Mouse (Mus musculus) skeletal muscle tissue, adult 2 months (tissue): ENCODE measurements around the gene Efcc1.

Experiments
- DNase-seq: peaks from one replicate; pipeline ENCODE4 v3.0.0-alpha.2; 2012; ENCODE audit warnings: low read depth, low spot score

Efcc1 gene

DNA sequence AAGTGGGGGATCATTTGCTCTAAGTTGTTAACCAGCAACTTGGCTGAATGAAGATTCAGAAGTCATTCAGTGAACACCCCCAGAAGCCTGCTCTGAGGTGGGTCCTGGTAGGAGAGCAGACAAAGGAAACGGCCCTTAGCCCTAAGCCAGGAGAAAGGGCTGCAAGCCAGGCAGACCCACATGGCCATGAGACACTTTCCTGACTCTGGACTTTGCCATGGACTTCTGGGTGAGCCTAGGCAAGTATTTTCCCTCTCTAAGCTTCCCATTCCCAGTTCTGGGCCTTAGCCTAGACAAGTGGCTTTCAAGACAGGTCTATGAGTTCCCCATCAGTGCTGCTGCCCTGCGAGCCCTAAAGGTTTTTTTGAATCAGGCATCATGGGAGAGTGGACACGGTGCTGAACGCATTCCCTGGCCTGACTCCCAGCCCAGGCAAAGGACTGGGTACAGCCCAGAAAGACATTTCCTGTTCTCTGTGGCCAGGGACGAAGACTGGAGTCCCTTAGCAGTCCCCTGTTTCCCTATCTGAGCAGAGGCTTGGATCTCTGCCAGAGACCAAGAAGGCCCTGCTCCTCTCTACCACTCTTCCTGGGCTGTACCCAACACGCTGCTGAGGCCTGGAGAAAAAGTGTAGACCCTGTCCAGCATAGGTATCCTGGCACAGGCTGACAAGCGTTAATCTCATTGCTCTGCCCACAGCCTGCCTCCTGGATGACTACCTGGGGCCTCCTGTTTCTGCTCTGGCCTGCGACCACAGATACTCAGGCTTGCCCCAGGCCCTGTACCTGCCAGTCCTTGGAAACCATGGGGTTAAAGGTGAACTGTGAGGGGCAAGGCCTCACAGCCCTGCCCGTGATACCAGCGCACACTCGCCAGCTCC lies 47.9 kb downstream of the Efcc1 start:
- DNase-seq: no peak

DNA sequence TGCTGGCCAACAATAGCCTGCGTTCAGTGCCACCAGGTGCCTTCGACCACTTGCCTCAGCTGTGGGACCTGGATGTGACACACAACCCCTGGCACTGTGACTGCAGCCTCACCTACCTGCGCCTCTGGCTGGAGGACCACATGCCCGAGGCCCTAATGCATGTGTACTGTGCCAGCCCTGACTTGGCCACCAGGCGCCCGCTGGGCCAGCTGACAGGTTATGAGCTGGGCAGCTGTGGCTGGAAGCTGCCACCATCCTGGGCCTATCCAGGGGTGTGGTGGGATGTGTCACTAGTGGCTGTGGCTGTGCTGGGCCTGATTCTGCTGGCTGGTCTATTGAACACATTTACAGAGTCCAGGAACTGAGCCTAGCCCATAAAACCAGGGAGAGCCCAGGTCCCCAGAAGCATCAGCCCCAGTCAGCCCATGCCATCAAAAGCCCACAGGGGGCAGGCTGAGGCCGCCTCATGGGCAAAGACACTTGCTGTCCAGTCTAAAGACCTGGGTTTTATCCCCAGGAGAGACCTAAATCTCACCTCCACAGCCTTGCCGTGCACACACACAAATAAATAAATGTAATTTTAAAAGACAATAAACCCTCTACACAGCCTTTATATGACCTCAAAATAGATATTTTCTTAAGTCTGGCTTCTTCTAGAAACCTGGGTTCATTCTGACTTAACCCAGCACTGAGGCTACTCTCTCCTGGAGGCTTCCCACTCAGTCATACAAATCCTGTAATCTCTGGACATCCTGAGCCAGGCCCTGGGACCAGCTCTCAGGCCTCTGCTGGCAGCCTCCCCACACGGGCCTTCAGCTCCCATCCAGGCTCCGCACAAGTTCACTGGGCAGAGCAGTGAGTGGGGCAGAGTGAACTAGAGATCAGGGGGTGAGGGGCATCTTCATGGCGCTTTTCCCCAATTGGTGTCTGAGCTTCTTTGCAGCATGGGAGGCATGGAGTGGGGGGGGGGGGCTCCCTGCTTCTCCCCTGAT lies 48.8 kb downstream of the Efcc1 start:
- no peak for DNase-seq

DNA sequence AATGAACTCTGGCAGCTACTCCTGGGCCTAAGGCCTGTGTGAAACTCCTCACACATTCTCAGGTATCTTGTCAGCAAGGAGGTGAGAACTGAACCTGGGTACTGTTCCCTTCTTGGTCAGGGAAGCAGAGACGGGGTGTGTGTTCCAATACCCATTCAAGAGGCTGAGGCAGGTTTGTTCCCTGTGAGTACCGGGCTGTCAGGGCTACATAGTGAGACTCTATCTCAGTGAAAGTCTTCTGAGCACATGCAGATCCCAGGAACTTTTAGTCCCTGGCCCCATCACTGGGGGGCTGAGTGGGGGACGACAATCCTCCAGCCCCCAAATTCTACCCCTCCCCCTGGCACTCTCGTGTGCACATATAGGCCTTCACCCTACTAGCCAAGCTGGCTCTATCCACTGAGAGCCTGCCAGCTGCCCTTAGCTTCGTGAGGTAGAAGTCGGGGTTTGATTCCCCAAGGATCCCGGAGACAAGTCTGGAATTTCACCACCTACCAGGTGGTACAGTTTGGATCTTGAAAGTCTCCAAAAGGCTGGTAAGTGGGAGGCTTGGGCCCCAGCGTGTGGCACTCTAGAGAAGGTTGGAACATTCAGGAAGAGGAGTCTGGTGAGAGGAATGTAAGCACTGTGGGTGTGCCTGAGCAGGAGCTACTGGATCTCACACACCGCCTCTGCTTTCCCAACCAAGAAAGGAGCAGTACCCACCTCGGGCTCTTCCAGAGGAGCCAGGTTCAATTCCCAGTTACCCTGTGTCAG lies 50.1 kb downstream of the Efcc1 start:
- DNase-seq: no peak

DNA sequence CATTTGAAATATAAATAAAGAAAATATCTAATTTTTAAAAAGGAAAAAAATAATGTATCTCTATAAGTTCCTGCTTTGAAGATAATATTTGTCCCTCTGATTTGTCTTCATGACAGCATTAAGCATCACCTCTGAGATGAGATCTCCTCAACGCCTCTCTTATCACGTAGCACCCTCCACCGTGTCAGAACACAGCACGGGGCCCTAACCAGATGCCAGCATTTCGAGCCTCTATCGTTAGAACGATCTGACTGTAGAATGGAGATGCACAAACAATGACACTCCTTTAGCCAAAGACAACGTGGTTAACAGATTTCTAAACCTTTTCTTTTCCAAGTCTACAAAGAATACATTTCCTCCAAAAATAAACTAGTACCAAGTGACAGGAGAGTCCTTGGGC lies 53.4 kb downstream of the Efcc1 start:
- no peak for DNase-seq

DNA sequence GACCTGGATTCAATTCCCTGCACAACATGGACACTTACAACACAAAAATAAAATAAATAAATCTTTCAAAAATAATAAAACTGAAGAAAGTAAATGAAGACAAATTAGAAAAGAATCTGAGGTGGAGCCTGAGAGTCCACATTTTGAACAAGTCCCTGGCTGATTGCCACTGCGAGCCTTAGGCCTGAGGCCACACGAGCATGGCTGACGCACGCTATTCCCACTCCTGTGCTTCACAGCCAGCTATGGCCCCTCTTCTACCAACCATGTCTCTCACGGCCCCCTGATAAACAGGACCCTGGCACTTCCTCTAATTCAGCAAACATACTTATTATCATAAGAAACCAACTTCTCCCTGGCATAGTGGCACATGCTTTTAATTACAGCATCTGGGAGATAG lies 56.0 kb downstream of the Efcc1 start:
- DNase-seq: no peak

DNA sequence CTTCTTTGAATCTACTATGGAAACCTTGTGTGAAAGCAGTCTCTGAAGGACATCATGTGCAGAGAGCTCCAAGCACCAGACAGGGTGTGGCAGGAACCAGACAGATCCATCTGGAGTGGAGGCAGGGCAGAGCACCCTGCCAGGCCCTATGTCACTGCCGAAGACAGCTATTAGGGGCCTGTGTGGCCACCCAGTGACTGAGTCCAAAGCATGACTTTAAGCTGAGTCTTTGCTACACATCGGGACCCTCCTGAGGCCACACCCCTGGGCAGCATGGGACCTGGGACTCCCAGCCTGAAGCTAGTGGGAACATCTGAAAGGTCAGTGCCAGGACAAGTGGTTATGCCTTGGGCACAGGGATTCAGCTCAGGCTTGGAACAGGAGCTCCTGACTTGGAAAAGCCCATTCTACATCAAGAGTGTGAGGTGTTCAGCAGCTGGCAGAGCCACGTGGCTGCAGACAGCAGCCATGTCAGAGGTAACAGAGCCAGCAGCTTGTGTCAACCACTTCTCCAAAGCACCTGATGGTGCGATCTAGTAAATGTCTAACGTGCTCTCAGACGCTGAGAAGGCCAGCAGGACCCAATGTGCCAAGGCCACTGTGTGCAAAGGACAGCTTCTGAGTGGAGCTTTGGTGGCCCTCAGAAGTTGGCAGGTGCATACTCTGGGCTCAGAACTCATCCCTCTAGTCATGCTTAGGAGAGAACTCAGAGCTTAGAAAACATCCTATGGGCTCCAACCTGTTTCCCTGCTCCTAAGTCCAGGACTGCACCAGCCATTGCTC lies 56.6 kb downstream of the Efcc1 start:
- DNase-seq: no peak

DNA sequence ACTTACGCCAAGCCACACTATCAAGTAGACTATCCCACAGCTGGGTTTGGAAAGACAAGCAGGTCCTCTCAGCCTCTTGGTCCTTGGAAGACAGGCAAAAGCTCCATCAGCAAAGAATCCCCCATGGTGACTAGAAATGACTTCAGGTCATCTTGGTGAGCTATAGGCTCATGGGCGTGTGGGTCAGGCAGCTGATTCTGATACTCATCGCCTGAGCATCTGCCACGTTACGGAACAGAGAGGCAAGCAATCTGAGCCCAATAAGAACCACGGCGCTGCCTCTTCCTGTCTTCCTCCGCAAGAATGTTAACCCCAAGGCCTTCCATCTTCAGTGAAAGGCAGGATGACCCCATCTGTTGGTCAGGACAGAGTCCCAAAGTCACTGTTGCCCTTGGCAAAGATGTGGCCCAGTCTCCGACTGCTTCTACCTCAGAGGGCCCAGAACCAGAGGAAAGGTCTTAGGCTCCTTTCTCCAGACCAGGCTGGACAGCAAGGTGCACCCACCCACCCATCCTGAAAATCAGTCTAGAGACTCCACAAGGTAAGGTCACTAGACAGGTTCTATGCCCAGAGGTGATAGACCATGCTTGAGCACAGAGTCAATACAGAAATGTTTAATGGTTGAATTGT lies 57.7 kb downstream of the Efcc1 start:
- no peak for DNase-seq

DNA sequence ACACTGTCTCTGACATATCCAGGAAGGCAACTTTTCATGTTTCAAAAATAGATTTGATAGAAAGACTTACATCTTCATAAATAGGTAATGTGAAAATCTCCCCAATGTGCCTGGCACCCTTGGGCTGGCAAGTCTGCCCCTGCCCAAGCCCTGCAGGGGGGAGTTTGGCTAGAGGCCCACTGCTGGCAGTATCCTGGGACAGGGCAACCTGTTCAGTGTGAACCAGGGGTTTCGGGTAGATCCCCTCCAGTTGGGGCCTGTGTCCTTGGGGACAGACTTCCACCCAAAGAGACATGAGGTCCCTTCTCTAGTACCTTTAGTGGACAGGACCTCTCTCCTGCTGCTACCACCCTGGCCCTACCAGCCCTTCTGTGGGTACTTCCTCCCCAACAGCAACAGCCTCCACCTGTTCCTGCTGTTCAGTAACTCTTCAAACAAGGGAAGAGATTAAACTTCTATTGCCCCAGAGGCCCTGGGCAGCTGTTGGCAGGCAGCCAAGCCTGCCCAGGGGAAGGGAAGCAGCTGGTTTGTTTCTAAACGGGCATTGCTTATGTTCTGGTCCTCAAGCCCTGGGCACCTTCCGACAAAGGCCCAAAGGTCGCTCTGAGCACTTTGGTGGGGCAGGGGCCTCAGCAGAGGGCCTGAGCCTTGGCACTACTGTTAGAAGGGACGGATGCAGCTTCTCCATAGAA lies 58.4 kb downstream of the Efcc1 start:
- no peak for DNase-seq

DNA sequence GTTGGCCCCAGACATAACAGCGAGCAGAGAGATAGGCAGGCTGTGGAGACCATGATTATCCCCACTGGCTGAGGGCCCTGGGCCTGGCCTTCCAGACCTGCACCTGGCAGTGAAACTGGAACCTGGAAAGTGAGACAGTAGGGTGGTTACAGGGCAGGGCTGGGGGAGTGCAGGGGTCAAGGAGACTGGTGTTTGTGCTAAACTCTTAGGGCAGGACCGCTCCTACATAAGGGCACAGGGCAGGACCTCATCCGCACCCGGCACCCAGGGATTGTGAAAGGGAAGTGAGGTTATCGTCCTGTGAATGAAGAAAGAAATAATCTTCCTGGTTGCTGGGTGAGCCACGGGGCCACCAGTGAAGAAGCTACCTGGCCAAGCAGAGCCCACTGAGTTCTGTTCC lies 59.1 kb downstream of the Efcc1 start:
- DNase-seq: no peak

DNA sequence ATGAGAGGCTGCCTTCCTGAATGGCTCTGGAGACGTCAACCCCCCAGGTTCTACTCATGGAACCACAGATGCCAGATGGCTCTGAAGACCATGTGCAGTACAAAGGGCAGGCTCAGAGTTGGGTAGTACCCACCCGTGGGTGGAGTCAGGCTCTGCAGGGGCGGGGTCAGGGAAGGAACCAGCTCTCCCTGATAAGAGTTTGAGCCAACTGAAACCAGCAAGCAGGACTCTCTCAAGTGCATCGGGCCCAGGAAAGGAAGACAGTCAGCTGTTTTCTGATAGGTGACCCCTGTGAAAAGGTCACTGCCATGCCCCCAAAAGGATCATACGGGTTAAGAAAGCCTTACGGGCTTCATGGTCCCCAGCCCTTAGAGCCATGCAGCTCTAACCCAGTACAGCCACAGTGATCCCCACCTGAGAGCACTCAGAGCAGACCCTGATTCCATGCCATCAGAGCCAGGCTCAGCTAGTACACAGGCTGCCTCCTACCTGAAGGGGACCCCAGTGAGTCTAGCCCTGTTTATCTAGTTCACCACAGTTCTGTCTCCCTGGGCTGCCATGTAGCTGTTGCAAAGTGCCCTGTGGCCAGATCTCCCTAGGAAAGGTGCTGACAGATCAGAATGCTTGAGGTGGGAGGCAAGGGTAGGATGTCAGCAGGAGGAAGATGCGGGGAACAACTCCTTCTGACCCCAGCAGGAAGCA lies 60.3 kb downstream of the Efcc1 start:
- no peak for DNase-seq

DNA sequence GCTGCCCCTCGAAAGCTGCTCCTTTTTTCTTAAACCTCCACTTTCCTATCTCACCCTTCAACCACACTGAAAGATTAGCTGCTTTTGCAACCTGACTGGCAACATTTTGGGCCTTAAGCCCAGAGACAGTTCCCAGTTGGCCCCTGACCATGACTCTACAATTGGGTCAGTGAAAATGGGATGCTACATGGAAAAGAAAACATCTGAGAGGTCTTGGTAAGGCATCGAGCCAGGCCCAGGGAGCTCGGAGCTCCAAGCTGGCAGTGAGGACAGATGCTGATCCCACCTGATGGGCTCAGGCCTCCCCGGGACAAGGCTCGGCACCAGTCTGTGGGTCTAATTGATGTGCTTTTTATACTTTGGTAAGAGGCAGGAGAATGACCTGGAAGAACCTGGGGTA lies 61.2 kb downstream of the Efcc1 start:
- DNase-seq: no peak

DNA sequence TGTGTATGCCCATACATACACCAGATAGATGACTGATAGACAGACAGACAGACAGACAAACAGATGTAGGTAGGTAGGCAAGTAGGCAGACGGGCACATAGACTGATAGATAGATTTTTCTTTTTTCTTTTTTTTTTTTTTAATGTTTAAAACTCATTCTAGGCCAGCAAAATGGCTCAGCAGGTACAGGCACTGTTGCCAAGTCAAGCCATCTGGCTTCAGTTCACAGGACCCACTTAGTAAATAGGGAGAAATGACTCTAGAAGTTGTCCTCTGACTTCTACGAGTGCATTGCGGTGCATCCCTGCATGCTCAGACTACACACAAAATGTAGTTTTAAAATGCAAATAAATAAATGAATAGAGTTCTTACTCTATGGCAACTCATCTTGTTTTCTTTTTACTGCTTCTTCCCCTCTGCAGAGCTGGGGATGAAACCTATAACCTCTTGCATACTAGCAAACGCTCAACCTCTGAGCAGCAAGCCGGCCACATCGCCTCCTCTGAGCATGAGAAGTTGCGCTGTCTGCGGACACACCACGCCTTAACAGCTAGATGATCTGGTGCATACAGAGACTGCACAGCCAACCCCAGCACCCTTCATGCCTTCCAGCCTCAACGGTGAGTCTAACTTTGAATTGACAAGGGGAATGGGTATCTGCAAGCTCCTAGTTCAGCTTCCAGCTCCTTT lies 63.3 kb downstream of the Efcc1 start:
- no peak for DNase-seq

DNA sequence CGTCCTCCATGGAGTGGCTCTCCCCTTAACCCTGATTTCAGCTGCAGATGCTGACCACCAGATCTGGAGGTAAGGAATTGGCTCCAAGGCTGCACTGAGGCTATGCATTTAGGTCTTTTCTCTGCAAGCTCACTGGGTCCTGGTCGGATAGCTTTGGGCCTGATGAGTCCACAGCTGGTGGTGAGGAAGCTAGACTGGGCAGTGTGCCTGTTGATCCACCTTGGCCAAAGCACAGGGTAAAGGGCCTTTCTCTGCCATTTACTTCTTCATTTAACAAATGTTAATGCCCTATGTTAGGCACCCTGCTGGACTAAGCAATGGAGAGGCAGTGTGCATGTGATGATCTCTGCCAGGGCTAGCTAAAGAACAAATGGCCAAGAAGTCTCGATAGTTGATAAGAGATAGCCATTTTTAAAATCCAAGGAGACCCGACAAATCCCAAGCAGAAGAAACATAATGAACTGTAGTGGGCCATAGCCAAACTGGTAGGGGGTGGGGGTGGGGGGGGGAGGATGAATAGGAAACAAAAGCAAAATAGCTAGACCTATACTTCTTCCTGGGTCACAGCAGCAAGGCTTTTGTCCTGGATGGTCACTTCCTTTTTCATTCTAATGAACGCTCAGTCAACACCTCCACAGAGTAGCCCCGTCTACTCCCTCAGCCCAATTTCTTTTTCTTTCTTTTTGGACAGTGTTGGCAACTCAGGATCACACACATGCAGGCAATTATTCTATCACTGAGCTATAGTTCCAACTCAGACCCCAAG lies 64.9 kb downstream of the Efcc1 start:
- no peak for DNase-seq

DNA sequence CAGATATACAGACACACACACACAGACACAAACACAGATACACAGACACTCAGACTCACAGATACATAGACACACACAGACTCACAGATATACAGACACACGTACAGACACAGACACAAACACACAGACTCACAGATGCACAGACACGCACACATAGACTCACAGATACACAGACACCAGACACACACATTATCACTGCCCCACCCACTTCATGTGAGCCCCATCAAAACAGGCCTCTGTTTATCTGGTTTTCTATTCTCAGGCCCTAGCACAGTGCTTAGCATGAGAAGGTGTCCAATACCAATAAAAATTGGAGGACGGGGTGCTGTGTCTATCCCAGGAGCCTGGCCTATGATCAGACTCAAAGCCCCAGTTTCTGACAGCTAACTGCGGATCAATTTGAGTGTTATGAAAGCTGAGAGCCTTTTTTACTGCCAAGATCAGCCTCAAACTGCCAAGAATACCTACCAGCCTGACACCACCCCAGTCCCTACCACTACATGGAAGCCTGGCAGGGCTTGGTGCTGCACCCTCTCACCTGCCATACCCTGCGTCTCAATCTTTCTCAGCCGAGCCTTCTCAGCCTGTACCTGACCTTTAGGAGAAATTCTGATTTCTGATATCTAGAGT lies 65.7 kb downstream of the Efcc1 start:
- no peak for DNase-seq

DNA sequence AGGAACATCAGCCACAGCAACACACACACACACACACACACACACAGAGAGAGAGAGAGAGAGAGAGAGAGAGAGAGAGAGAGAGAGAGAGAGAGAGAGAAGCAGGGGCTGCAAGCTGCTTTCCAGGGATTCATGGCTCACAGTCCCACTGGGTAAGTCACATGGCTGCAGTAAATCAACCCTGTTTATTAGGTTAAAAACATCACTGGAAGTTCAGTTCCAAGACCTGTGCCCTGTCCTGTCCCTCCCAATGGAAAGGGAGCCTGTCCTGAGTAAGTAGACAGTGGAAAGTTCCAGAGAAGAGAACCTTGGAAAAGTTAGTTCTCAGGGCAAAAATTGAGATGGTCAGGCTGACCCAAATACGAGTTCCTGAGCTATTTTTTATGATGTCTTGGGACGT lies 66.7 kb downstream of the Efcc1 start:
- no peak for DNase-seq

DNA sequence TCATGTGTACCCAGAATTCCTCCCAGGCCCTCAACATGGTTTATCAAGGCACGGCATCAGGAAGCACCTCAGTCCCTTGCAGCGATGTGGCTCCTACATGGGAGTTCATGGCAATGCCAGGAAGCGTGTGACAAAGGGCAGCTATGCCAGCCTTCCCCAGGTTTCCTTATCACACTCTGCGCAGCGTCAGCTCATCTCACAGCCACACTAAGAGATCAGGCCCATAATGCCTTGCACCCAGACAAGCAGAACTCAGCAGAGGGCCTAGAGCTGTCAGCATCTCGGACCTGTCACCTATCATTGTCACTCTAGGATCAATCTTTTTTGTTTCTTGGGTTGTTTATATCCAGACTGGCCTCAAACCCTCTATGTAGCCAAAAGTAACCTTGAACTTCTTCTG lies 68.9 kb downstream of the Efcc1 start:
- DNase-seq: no peak

DNA sequence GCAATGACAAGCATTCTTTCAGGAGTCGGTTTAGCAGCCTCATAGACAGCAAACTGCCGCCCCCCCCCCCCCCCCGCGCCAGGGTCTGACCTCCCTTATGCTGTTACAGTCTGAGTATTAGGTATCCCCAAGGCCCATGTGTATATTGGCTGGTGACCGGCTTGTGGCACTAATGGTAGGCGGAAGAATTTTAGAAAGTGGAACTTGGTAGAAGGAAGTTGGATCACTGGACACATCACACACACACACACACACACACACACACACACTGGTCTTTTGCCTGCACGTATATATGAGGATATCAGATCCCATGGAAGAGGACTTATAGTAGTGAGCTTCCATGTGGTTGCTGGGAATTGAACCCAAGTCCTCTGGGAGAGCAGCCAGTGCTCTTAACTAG lies 71.8 kb downstream of the Efcc1 start:
- DNase-seq: no peak

DNA sequence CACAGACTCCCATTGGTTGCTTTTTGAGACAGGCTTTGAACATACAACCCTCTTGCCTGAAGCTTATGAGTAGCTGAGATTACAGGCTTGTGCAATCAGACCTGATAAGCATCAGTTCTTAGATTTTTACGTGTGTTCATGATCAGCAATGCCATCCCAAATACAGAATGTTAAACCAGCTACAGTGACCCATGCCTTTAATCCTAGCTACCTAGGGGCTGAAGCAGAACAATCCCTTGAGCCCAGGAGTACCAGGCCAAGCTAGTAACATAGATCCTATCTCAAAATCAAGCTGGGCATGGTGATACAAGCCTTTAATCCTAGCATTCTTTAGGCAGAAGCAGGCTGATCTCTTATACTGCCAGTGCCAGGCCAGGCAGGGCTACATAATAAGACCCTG lies 73.4 kb downstream of the Efcc1 start:
- DNase-seq: no peak
